Mouse (Mus musculus) lung, adult 2 months (tissue): Measurements from ENCODE around the gene Gm49388.

Experiments used
- CTCF ChIP-seq: fragments of 200-500 bp; IDR thresholded peaks from 2 replicates; pipeline ENCODE4 v1.5.1; 2011; ENCODE audit warnings: mild to moderate bottlenecking, low read length, control low read depth; ENCODE audit not compliant: insufficient read depth
- POLR2A ChIP-seq: fragments of 200-500 bp; IDR thresholded peaks from 2 replicates; pipeline ENCODE4 v1.6.1; 2011; ENCODE audit warnings: low read depth, mild to moderate bottlenecking, control low read depth, low read length, borderline replicate concordance; ENCODE audit errors: extremely low read depth

- TF ChIP-seq CTCF (no peak), POLR2A (no peak)
Measured at GRCm38 (mm10) chr7:127799738-127800137, 14.3 kb downstream of the Gm49388 start.
